Mouse (Mus musculus) B cell, adult 2 months (primary cell): Measurements from ENCODE around the gene Ctnnbl1.

Source experiments
- DNase-seq, 2 experiments: peaks; one replicate each; pipeline ENCODE4 v3.0.0; 2022

Gene Ctnnbl1

DNA sequence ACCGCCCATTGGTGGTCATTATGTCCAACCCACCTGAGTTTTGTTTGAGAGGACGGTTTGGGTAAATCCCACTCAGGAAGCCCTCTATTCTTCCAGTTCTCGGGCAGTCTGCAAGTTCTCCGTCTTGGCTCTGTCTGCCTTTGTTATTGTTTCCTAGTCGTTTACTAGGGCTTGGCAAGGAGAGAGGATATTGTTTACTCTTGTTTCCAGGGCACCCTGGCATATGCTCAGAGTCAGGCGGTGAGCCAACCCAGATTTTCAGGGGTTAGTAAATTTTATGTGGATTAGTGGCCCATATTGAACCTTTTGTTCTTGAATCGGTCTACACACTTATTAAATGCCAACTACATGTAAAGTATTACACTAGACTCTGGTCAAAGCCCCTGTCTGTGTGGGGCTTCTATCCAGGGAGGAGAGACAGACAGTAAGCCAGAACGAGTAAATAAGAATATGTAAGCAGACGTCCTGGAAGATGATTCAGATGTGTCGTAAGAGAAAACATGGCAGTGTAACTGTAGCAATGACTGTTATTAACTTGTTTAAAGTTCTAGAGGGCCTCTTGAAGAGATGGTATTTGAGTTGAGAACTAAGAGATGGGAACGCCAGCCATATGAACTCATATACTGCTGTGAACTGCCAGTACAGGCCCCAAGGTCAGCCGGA is 13.9 kb downstream of the Ctnnbl1 start:
- no peak for DNase-seq

DNA sequence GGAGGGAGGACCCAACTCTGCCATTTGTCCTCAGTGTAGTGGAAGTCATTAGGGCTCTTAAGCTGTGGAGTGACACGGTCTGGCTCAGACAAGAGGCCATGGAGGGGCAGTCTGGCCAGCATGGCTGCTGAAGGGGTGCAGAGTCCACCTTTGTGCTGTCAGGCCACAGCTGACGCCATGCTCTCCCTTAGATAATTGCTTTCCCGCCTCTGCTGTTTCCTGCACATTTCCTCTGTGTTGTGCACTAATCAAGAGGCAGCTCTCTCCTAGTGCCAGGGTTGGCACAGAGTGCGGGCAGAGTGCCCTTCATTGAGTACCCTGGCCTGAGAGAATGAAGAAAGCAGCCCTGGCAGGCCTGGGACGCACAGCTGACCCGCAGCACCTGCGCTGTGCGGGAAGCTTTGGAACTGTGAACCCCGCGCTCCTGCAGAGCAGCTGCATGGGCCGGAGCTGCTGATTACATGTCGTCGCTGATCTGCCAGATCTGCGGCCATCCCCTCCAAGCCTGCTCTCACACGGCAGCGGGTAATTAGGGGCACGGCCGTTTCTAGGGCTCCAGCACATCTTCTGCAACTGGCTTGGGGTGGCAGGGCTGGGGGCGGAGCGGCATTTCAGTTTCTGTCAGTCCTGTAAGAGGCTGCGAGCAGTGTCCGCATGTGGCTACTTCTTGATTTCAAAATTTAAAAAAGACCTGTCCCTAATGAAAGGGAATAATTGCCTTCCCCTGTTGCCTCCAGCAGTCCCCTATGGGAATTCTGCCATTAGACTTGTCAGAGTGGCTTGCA is 14.6 kb downstream of the Ctnnbl1 start:
- DNase-seq, result no peak

GRCm38 (mm10) chr2:157752374-157752743 is 15.2 kb downstream of the Ctnnbl1 start:
- DNase-seq, result no peak

DNA sequence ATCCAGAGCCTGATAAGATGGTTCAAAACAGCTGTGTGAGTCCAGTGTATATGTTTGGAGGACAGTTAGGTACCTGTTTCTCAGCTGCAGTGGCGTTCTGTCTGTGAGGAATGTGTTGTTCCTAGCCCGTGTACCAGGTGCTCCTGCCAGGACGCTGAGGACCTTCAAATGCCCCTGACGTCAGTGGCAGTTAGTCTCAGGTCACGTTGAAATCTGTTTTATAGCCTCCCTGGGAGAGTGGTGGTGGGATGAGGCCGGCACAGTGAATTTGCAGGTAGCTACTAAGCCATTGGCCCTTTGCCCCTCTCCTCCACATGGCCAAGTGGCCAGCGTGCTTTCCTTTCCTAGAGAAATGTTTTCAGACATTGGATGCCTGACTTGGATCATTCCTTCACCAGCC is 18.6 kb downstream of the Ctnnbl1 start:
- DNase-seq, result no peak

DNA sequence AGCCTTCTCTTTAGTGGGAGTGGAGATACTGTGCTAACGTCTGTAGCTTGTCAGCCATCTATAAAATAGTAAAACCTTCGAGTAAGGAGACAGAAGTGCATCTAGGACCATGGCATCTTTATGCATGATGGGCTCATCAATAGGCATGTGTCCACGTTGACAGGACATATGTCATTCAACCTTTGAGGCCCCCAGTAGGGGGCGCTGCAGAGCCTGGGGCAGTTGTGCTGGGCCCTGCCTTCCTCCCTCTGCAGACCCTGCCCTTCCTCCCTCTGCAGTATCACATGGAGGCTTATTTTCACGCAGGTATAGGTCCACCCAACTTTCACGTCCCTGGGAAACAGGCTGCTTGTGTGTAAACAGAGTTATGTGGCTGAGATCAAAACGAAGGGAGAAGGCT is 19.0 kb downstream of the Ctnnbl1 start:
- DNase-seq, result peak; percentile 18 to 25

GRCm38 (mm10) chr2:157758395-157758794 is 21.2 kb downstream of the Ctnnbl1 start:
- no peak for DNase-seq

DNA sequence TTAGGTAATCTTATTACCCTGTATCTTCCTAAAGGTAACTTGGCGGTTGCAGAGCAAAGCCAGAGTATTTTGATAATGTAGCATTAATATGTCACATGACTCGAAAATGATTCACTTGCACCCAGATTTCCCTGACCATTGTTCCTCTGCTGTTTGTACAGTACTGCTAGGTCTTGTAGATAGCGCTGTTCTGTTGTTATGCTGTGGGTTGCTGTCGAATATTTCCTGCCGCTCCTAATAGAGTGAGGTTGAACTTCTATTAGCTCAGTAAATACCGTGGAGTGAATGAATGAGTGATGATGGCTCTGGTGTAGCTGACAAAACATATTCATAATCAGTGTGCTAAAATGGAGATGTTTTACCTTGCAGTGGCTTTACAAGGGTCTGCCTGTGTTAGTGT is 22.5 kb downstream of the Ctnnbl1 start:
- no peak for DNase-seq

DNA sequence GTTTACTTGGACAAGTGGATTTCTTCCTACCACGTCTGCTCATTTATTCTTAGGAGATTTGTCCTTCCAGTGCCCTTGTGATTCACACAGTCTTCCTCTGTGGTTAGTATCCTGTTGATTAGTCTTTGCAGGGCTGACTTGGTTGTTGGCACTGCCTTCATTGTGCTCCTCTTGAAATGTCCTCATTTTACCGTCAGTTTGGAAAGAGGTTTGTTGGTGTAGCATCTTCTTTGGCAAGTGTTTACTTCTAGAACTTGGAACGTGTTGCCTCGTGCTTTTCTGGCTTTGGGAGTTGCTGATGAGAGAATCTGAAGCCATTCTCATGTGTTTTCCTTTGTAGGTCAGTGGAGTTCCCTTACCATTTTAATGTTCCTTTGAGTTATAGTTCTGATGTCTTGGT is 25.7 kb downstream of the Ctnnbl1 start:
- DNase-seq, result no peak

DNA sequence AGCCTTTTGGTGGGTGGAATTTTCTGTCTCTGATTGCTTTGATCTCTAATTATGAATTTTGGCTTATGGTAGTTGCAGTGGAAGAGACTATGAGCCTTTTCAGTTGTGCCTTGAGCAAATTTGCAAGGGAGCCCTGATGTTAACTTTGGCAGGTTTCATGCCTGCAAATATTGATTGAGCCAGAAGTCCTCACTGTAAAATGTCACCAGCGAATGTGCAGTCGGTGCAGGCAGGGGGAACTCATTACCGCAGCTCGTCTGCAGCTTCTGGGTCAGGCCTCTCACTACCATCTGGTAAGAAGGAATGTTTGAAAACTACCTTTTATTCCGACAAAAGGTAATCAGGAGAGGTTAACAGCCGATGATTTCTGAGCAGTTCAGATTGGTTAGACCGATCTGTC is 29.4 kb downstream of the Ctnnbl1 start:
- no peak for DNase-seq

DNA sequence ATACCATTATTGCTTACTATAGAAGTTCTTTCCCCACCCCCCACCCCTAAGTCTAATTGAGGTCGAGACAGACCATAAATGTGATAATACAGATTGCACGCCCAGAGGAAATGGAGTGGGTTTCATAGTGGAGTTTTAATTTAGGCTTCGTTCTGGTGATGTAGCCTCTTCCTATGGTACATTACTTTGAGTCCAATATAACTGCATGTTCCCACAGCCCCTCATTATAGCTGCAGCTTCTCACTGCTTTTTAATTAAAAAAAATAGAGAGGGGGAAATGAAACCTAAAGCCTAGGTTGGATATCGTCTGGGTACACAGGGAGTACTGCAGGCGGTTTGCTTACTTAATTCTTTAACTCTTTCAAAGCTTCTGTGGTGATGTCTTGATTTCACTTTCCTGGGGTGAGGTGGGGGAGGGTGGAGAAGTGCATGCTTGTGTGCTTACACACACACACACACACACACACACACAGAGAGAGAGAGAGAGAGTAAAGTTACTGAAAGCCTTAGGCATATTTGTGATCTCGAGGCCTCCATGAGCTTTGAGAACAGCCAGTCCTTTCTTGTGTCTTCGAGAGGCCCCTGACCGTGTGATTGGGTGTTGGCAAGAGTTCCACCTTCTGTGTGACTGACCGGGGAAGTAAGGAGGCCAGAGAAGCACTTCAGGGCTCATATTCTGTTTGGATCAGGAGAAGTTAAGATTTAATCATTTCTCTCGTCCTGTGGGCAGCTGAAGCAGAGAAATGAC is 31.7 kb downstream of the Ctnnbl1 start:
- DNase-seq, result no peak

DNA sequence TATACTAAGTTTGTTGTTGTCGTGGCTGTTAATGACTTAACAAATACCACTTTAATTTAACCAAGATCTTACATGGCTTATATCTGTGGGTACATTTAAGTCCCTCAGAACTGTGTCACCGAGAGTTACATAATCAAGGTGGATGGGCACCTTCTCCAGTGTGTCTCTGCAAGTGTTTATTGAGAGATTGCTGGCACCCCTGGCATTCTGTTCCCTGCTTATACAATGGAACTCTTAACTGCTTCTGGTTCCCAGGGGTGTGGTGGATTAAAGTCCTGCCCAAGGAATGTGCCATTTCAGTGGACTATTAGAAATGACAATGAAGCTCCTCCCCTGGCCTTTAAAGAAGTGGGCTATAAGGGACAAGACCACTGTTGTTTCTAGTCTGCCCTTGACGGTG is 33.6 kb downstream of the Ctnnbl1 start:
- no peak for DNase-seq

DNA sequence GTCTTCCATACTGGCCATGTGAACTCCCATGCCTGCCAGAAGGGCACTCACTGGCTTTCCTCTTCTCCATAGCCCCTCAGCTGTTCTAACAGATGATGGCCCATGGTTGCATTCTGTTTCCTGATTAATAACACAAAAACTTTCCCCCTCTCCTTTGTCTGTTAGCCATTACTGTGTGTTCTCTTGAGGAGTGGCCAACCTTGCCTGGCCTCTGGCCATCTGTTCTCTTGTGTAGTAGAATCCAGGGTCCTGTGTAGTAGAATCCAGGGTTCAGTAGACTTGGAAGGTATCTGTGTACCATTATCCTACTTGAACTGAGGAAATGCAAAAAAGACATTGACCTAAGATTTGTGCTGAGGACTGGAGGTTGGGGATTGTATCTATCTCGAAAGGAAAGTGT is 36.5 kb downstream of the Ctnnbl1 start:
- DNase-seq, result no peak

DNA sequence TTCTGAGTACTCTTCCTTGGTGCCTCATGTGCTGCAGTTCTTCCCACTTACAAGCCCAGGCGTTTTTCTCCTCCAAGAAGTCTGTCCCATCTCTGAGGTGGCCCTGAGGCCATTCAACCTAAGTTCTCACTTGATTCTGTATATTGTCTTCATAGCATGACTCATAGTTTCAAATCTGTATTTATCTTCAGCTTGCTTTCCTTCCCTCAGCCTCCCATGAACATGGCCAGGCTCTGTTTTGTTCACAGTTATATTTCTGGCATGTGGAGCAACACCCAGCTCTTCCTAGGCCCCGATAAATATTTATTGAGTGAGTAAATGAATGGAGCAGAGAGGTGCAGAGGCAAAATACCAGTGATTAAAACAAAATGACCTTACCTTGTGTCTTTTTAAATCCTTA is 38.8 kb downstream of the Ctnnbl1 start:
- no peak for DNase-seq

GRCm38 (mm10) chr2:157780956-157781355 is 43.8 kb downstream of the Ctnnbl1 start:
- no peak for DNase-seq

DNA sequence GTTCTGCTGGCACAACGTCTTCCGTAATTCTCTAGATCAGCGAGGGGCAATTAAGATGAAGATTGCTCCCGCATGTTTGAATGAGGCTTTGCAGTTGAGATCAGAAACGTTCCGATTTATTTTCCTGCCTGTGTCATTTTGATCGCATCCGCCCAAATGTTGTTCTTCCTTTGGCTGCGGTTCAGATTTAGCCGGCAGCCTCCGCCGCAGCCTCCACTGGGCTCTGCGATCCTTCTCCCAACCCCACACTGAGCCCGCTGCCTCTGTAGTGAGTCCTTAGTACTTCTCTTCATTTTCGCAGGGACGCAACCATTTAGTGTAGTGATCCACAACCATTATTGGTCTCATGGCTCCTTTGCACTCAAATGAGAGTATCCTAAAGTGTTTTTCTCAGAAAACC is 46.0 kb downstream of the Ctnnbl1 start:
- no peak for DNase-seq

- DNase-seq, result no peak
Observed at GRCm38 (mm10) chr2:157784238-157784637, 47.0 kb downstream of the Ctnnbl1 start.

- no peak for DNase-seq
Observed at GRCm38 (mm10) chr2:157784647-157785046, 47.4 kb downstream of the Ctnnbl1 start.

- no peak for DNase-seq
Observed at GRCm38 (mm10) chr2:157789226-157789625, 52.0 kb downstream of the Ctnnbl1 start.

GRCm38 (mm10) chr2:157790836-157791495 is 53.8 kb downstream of the Ctnnbl1 start:
- no peak for DNase-seq

DNA sequence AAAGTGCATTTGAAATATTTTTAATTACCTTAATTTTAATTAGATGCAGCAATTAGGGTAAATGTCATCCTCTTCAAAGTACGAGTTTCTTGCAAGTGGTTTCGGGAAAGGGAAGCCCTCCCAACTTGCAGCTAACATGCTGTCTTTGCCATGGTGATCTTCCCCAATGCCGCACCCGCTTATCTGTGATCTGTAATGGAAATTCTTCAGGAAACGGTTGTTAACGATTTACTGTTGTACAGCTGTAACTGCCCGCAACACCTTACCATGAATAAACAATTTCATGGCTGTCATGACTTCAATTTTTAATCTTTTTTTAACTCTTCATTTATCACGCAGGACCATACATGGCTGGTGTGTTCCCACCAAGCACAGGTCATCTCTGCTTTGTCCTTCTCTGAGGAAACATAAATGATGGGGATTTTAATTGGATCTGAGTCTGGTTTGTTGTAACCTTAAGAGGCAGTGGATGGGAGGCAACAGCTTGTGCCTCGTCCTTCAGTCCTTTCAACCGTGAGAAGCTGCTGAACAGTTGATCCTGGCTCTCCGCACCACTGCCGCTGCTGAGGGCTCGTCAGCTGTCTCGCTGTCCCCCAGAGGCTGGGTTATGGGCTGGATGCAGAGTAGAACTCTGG is 54.4 kb downstream of the Ctnnbl1 start:
- DNase-seq, result no peak

DNA sequence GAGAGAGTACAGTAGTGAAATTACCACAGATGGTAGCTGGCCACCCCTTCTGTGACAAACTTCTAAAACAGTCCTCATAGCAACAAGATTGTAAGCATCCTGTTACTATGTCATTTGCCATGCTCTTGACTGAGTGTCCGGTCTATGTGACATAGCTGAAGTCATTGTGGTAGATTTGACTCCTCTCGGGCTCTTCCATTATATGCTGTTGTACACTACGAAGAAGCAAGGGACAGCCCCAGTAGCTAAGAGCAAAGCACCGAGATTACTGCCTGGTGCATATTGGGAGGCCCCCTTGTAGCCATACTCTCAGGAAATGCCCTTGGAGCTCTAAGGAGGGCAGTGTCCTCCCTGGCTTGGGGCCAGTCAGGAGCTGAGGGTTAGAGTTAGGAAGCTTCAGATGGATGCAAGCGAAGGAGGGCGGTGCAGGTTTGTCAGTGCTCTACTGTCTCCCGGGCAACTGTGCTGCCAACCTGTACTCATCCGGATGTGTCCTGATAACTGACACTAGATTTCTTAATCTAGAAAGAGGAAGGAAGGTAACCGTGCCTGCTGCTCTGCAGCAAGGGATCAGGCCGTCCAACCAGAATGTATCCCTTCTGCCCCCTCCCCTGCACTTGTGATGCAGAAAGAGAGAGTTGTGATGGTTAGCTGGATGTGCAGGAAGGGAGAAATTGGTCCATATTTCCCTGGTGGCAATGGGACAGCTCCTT is 55.8 kb downstream of the Ctnnbl1 start:
- no peak for DNase-seq

DNA sequence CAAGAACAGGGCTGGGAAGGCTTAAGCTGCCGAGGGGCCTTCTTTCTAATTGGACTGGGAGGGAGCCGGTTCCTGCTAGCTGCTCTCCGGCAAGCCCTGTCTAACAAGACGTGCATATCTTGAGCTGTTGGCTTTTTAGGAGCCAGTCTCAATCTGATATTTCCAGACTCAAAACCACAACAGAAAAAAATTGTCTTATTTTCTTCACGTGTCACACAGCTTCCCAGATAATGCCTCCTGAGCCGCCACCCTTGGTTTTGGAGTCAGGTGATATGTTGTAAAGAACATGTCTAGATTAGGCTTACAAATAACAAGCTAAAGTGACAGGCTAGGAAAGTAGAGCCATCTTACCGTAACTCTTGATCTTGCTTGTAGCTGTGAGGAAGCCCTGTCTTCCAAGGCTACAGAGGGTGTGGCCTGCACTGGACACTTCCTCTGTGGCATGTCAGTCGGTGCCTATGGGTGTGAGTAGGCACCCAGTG is 56.7 kb downstream of the Ctnnbl1 start:
- DNase-seq, result no peak
